In genomic region chr12:85472656-85473410, GRCm38 (mm10) we compare ENCODE assay signal across 8 mouse cellular contexts. TPM values are rescaled to one million over a fixed set of nuclear protein-coding genes. Genes with fewer than 3 reads are reported as not detected.
DNase-seq lines count a peak whose midpoint lies in the region; ATAC-seq and TF ChIP-seq lines count a peak whose summit lies in the region.

No protein-coding gene starts in this region.

- H3K4me3 ChIP-seq in left cerebral cortex, adult 2 months, result peak overlapping the region; percentile 60
- H3K4me3 ChIP-seq in hindbrain, embryonic 12.5 days, result peak overlapping the region; percentile 52
- peak overlapping the region; percentile 56 for H3K4me3 ChIP-seq in midbrain, embryonic 13.5 days (replicated peaks)

- H3K27me3 ChIP-seq in hindbrain, embryonic 12.5 days, result peaks cover 34% of the 10 kb centered on the region
- H3K27me3 ChIP-seq in midbrain, embryonic 13.5 days, result peaks cover 38% of the 10 kb centered on the region

- ATAC-seq in hindbrain, embryonic 12.5 days (ENCODE audit: low FRiP score), result peak; percentile 3
- ATAC-seq in midbrain, embryonic 13.5 days, result no peak

- H3K36me3 ChIP-seq in hindbrain, embryonic 12.5 days, result no peaks in the 10 kb centered on the region
- H3K36me3 ChIP-seq in midbrain, embryonic 13.5 days, result no peaks in the 10 kb centered on the region

- H3K9me3 ChIP-seq in hindbrain, embryonic 12.5 days (replicated peaks), result no peaks in the 10 kb centered on the region
- H3K9me3 ChIP-seq in midbrain, embryonic 13.5 days, result no peaks in the 10 kb centered on the region

- intact Hi-C loops in left cerebral cortex, adult 2 months (cut with DNase I), result loop anchor here (1.0 to 2.0 kb wide), 3 partner anchors 13 to 98 kb away; partner anchors contain the start of gene Tmed10

- H3K4me1 ChIP-seq in hindbrain, embryonic 12.5 days, result peaks cover 38% of the 10 kb centered on the region
- H3K4me1 ChIP-seq in midbrain, embryonic 13.5 days (replicated peaks), result peaks cover 46% of the 10 kb centered on the region

- H3K4me2 ChIP-seq in hindbrain, embryonic 12.5 days (replicated peaks), result peak overlapping the region; percentile 100
- H3K4me2 ChIP-seq in midbrain, embryonic 13.5 days (replicated peaks), result peak overlapping the region; percentile 100

- no peak for DNase-seq in left cerebral cortex, adult 2 months (ENCODE audit: extremely low spot score in 1 of 2, low spot score in 2 of 2)
- no peak for DNase-seq in left cerebral cortex, adult 9 months (ENCODE audit: low spot score in 2 of 2)
- DNase-seq in brain, embryonic 14.5 days (ENCODE audit: low read depth), result peak; percentile 38
- no peak for DNase-seq in urinary bladder, adult 18-20 months (ENCODE audit: low spot score in 2 of 2)
- DNase-seq in adrenal gland, adult 2 months, result no peak
- no peak for DNase-seq in right cerebral cortex, adult 18-20 months

- no peak for TF ChIP-seq POLR2A in brain, embryonic 14.5 days (IDR thresholded peaks at IDR 0.05; ENCODE audit: borderline replicate concordance, extremely low read depth, insufficient read depth, insufficient read length, poor library complexity, severe bottlenecking)

- peak overlapping the region; percentile 49 for H3K9ac ChIP-seq in hindbrain, embryonic 12.5 days
- peak overlapping the region; percentile 75 for H3K9ac ChIP-seq in midbrain, embryonic 13.5 days (replicated peaks)

- peak overlapping the region; percentile 93 for H3K27ac ChIP-seq in left cerebral cortex, adult 2 months
- no peak overlapping the region for H3K27ac ChIP-seq in hindbrain, embryonic 12.5 days
- H3K27ac ChIP-seq in midbrain, embryonic 13.5 days, result no peak overlapping the region

- TF ChIP-seq CTCF in left cerebral cortex, adult 2 months (IDR thresholded peaks at IDR 0.05), result no peak; the same call in 1 of the 2 replicates
- no peak for TF ChIP-seq CTCF in brain, embryonic 14.5 days (IDR thresholded peaks at IDR 0.05; ENCODE audit: borderline replicate concordance, extremely low read depth, insufficient read depth, insufficient read length)

- WGBS in hindbrain, embryonic 12.5 days, result under 1% methylated on average over 21 of the region's 23 CpGs
- under 1% methylated on average over 23 of the region's 23 CpGs for WGBS in midbrain, embryonic 13.5 days

RNA-seq across cellular contexts. Expression of gene Fos, which starts 0.9 kb away (rescaled TPM):
- total RNA-seq in left cerebral cortex, adult 2 months (2021), result 10 to 100 TPM; 56.9 to 88.9 TPM
- polyA plus RNA-seq in brain, embryonic 14.5 days (2012; rRNA removed), result 1.9 and 2.0 TPM in 2 replicates
- polyA plus RNA-seq in hindbrain, embryonic 12.5 days (2016; fragmentation: Nextera tagmentation; extraction: Ambion mirVana), result 2.4 and 2.7 TPM in 2 replicates
- 0.82 and 0.90 TPM in 2 replicates for polyA plus RNA-seq in midbrain, embryonic 13.5 days (2015; fragmentation: Nextera tagmentation; extraction: Ambion mirVana)
- total RNA-seq in adrenal gland, adult 2 months (2021), result 10 to 100 TPM in 1 of 2 experiments, 1 to 10 TPM in 1; 3.1 to 16.7 TPM
- 3.9 and 4.9 TPM in 2 replicates for polyA plus RNA-seq in adrenal gland, adult 2 months (2012; rRNA removed)
